Mouse (Mus musculus) ovary, postnatal 36 days (tissue): ENCODE results near the gene Med25.

Source experiments
- DNase-seq: peaks from one replicate; pipeline ENCODE4 v3.0.0; 2022; ENCODE audit warnings: low spot score, mixed read lengths

The Med25 gene

DNA sequence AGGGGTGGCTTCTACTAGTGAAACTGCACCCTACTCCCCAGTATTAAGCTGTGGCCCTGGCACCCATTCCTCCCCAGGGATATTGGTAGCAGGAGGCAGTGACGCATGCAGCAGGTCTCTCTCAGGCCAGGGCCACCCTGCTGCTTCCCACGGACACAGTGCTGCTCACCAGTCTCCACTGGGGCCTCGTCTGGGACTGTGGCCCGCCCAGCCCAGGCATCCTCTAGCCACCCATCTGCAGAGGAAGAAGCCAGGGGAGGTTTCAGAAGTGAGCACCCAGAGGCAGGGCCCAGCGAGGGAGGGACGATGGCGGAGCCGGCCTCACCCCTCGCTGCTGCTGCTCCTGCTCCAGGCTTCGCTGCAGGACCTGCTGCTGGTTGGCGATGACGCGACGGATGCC lies 29.3 kb downstream of the Med25 start:
- DNase-seq = no peak

GRCm38 (mm10) chr7:44862434-44862833 lies 30.1 kb downstream of the Med25 start:
- no peak for DNase-seq

DNA sequence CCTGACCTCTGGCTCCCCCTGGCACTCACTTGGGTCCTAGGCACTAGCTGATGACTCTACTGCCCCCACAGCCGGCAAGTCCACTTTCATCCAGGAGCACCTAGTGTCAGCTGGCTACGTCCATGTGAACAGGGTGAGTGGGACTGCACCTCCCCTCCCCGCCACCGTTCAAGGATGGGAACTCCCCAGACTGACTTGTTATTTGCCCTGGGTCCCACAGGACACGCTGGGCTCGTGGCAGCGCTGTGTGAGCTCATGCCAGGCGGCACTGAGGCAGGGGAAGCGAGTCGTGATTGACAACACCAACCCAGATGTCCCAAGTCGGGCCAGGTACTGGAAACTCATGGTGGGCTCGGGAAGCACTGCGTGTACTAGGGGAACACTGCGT lies 31.1 kb downstream of the Med25 start:
- no peak for DNase-seq

DNA sequence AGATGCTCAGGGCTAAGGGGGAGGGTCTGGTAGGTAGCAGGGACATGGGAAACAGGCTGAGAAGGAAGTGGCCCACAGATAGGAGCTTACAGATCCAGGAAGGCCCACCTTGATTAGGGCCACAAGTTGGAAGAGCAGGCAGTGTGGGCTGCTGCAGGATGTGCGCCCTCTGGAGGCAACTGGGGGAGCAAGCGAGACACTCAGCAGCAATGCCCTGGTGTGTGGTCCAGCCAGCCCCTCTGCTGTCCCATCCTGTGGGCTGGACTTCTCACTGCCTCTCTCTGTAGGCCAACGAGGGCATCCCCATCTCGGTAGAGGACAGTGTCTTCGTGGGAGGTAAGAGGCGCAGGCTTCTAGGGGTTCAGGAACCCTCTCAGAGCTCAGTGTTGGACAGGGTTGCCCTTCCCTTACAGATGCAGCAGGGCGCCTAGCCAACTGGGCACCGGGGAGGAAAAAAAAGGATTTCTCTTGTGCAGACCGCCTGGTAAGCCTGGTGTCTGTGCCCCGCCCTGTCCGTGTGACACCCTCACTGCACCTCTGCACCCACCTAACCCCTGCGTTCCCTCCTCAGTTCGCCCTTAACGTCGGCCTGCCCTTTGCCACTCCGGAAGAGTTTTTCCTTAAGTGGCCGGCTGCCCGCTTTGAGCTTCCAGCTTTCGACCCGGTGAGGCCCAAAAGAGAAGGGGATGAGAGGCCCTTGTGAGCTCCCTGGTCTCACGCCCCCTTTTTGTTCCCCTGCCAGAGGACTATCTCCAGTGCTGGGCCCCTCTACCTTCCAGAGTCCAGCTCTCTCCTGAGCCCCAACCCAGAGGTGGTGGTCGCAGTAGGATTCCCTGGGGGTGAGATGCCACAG lies 31.7 kb downstream of the Med25 start:
- DNase-seq = peak; percentile 73

GRCm38 (mm10) chr7:44859896-44860295 lies 32.6 kb downstream of the Med25 start:
- no peak for DNase-seq

DNA sequence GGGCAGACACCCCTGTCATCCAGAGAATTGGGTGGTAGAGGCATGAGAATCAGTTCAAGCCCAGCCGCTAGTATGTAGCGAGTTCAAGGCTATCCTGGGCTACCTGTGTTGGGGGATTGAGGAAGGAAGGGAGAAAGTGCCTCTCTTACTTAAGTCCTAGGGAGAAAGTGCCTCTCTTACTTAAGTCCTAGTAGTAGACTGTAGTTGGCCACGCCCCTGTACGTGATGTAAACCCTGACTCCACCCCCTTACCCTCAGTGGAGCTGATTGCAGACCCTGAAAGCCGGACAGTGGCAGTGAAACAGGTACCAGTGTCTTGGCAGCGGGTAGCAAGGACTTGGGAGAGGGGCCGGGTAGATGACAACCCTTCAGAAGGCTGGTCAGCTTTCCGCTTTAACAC lies 34.6 kb downstream of the Med25 start:
- DNase-seq = no peak

DNA sequence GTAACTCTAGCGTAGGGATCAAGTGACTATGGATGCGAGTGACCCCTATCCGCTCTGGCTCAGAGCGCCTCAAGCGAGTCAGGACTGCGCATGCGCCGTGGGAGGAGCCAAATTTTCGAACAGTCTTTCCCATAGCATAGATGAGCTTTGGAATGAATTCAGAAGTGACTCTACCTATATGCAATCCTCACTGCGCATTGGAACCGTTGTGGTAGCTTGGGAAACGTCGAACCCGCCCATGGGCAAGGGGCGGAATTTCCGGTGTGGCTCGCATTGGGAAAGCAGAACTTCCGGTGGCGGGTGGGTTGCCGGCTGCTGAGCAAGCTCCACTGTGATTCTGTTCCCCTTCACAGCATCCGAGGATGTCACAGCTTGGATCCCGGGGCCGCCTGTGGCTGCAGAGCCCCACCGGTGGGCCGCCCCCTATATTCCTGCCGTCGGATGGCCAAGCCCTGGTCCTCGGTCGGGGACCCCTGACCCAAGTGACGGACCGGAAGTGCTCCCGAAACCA lies 35.4 kb downstream of the Med25 start, which contains the start of gene Pnkp:
Gene Pnkp (plus strand): TSS at position 98 of the 511 bp plus-strand sequence.
- DNase-seq = peak; percentile 81

DNA sequence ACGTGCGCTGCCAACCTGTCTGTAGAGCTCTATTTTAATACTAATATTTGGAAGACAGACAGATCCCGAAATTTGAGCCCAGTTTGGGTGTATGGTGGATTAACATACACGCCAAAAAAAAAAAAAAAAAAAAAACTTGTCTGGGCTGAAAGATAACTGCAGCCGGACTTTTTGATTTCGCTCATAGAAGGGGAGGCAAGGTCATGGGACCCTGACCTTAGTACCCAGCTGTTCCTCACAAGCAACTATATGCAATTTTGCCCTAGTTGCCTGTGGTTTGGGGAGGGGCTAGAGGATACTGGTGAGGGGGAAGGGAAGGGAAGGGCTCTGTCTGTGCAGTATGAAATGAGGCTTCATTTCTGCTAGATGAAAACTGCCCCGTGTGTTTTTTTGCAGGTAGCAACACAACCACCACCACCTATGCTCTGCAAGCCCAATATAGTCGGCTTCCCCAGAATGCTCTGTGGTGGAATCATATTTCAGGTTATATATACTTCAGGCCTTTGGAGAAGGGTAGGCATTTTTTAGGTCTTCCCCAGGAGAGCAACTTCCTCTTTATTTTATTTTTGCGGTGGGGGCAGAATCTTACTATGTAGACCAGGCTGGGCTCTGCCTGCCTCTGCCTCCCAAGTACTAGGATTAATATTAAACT lies 36.1 kb downstream of the Med25 start:
- no peak for DNase-seq

GRCm38 (mm10) chr7:44855036-44855435 lies 37.5 kb downstream of the Med25 start:
- no peak for DNase-seq

GRCm38 (mm10) chr7:44854356-44855031 lies 38.0 kb downstream of the Med25 start:
- DNase-seq = peak; percentile 89

- no peak for DNase-seq
Measured at GRCm38 (mm10) chr7:44853596-44854355, 38.7 kb downstream of the Med25 start.

DNA sequence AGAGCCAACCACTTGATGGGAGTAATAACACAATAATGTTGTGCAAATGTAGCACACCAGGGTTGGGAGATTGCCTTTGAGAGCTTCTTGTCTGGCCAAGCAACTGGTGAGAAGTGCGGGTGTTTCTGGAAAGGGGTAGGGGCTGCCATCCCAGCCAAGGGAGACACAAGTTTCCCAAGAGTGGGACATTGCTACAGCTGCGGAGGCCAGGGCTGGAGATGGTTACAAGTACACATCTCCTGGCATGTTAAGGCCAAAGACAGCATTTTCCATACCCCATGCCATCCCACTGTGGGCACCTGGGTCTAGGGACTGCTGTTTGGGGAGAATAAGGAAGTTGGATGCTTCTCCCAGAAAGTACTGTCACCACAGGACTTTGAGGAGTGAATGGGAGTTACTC lies 39.4 kb downstream of the Med25 start:
- no peak for DNase-seq

DNA sequence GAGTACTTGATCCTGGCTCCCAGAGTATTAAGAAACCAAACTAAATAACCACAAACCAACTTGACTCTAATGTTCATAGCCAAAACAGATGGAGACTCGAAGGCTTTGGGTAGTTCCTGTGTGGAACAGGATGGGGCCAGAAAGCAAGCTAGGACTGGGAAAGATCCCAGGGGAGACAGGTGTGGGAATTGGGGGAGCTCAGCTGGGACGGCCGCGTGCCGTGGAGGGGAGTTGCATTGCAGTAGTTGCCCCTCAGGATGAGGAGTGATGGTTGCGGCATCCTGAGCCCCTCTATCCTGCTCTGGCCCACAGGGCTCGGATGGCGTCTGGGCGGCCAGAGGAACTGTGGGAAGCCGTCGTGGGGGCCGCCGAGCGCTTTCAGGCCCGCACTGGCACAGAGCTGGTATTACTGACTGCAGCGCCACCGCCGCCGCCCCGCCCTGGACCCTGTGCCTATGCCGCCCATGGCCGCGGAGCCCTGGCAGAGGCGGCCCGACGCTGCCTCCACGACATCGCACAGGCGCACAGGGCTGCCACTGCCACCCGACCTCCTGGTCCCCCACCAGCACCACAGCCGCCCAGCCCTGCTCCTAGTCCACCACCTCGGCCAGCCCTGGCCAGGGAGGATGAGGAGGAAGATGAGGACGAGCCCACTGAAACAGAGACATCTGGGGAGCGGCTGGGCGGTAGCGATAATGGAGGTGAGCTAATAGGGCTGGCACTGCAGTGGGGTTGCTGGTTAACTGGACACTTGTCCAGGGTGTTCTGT lies 40.1 kb downstream of the Med25 start:
- no peak for DNase-seq

- no peak for DNase-seq
Measured at GRCm38 (mm10) chr7:44851625-44852234, 40.8 kb downstream of the Med25 start.

- DNase-seq = no peak
Measured at GRCm38 (mm10) chr7:44850789-44851624, 41.5 kb downstream of the Med25 start.

- peak; percentile 81 for DNase-seq
Measured at GRCm38 (mm10) chr7:44850146-44850545, 42.4 kb downstream of the Med25 start.

- DNase-seq = peak; percentile 88
Measured at GRCm38 (mm10) chr7:44849416-44850111, 42.9 kb downstream of the Med25 start.

- DNase-seq = peak; percentile 98
Measured at GRCm38 (mm10) chr7:44848561-44849415, 43.7 kb downstream of the Med25 start, which contains the start of the genes Akt1s1 and Tbc1d17. Gene Akt1s1 (plus strand): TSS chr7:44848991. Gene Tbc1d17 (minus strand): TSS chr7:44849079.
